Mouse (Mus musculus): Measurements from ENCODE around the gene Anxa2. TPM values are rescaled to one million over a fixed set of nuclear protein-coding genes. Genes with fewer than 3 reads are reported as not detected.
A peak's percentile ranks its signal among the peaks of the same experiment; 100 is the strongest.

The Anxa2 gene
- polyA plus RNA-seq, 1 experiment = 1,009 TPM

DNA sequence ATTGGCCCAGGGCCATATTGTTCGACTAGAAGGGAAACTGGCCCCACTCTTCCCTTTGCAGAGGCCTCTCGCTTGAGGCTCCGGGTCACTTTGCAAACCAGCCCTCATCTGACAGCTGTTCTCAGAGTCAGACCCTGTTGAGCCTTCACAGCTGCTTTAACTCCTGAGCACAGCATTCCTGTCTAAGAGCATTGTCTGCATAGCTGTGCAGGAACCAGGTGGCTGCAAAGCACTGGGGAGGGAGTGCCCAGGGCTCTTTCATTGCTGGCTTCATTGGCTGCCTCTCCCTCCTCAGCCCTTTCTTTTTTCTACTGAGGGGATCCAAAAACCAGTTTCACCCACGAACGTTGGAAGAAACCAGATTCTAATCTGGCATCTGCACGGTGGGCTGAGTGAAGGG lies 17.5 kb downstream of the Anxa2 start:
- H3K36me3 ChIP-seq (ENCODE audit: control insufficient read depth, insufficient read depth) = peaks cover 41% of the 10 kb centered on the region
- H3K27me3 ChIP-seq (ENCODE audit: control insufficient read depth, insufficient read depth, insufficient read length) = no peaks in the 10 kb centered on the region
- peak overlapping the region; percentile 67 for H3K4me2 ChIP-seq (ENCODE audit: low read depth)
- H3ac ChIP-seq (ENCODE audit: control insufficient read depth, insufficient read length) = no peak overlapping the region
- no peak for TF ChIP-seq REST (IDR thresholded peaks at IDR 0.05; ENCODE audit: insufficient read depth, insufficient read length)
- TF ChIP-seq POLR2A (IDR thresholded peaks at IDR 0.05; ENCODE audit: insufficient read length, low read depth) = no peak
- no peak for TF ChIP-seq MAX (IDR thresholded peaks at IDR 0.05; ENCODE audit: low read depth)
- TF ChIP-seq MYOG (IDR thresholded peaks at IDR 0.05; ENCODE audit: control insufficient read depth in 1 of 3, insufficient read depth in 1 of 3, insufficient read length in 2 of 3, low read depth in 2 of 3) = peak; percentile 83 to 97 (median 97)
- TF ChIP-seq CEBPB (IDR thresholded peaks at IDR 0.05; ENCODE audit: insufficient read depth, poor library complexity, severe bottlenecking) = no peak
- TF ChIP-seq SRF (IDR thresholded peaks at IDR 0.05; ENCODE audit: control insufficient read depth, insufficient read length, low read depth) = no peak
- peak; percentile 81 for TF ChIP-seq TCF3 (IDR thresholded peaks at IDR 0.05; ENCODE audit: insufficient read length, low read depth)
- no peak for TF ChIP-seq USF1 (IDR thresholded peaks at IDR 0.05; ENCODE audit: low read depth)
- peak; percentile 95 for TF ChIP-seq TCF12 (IDR thresholded peaks at IDR 0.05; ENCODE audit: insufficient read depth, poor library complexity, severe bottlenecking)
- peak; percentile 14 for TF ChIP-seq POLR2AphosphoS2 (IDR thresholded peaks at IDR 0.05; ENCODE audit: insufficient read length, low read depth)
- peak; percentile 83 to 95 (median 94) for TF ChIP-seq MYOD1 (IDR thresholded peaks at IDR 0.05; ENCODE audit: control insufficient read depth in 1 of 3, insufficient read length in 2 of 3, low read depth in 2 of 3)
- TF ChIP-seq E2F4 (IDR thresholded peaks at IDR 0.05; ENCODE audit: insufficient read depth) = no peak
- H3K4me3 ChIP-seq = no peak overlapping the region
- H3K79me2 ChIP-seq (ENCODE audit: control insufficient read depth, insufficient read depth) = peaks cover 41% of the 10 kb centered on the region

DNA sequence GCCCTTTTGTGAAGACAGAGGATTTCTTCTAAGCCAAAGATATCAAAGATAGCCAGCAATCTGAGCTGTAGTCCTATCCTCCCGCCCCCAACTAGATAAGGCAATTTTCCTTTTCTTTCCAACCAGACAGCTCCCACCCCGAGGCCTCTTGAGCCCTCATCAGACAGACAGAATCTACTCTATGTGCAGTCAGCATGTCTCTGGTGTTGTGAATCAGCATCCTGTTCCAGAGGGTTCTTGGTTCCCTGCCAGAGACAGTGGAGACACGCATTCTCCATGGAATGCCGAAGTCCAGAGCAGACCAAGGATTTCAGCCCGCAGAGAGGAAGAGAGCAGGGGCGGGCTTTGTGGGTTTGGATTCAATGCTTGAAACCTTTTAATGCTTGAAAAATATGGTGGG lies 19.3 kb downstream of the Anxa2 start:
- peaks cover 47% of the 10 kb centered on the region for H3K79me2 ChIP-seq (ENCODE audit: control insufficient read depth, insufficient read depth)

GRCm38 (mm10) chr9:69475873-69476272 lies 22.5 kb downstream of the Anxa2 start:
- no peaks in the 10 kb centered on the region for H3K27me3 ChIP-seq (ENCODE audit: control insufficient read depth, insufficient read depth, insufficient read length)
- H3K4me3 ChIP-seq = no peak overlapping the region
- H3K79me2 ChIP-seq (ENCODE audit: control insufficient read depth, insufficient read depth) = peaks cover 37% of the 10 kb centered on the region
- TF ChIP-seq USF1 (IDR thresholded peaks at IDR 0.05; ENCODE audit: low read depth) = no peak
- no peak for TF ChIP-seq CEBPB (IDR thresholded peaks at IDR 0.05; ENCODE audit: insufficient read depth, poor library complexity, severe bottlenecking)
- no peak for TF ChIP-seq POLR2AphosphoS2 (IDR thresholded peaks at IDR 0.05; ENCODE audit: insufficient read length, low read depth)
- no peak for TF ChIP-seq E2F4 (IDR thresholded peaks at IDR 0.05; ENCODE audit: insufficient read depth)
- no peak for TF ChIP-seq MAX (IDR thresholded peaks at IDR 0.05; ENCODE audit: low read depth)
- no peak for TF ChIP-seq TCF12 (IDR thresholded peaks at IDR 0.05; ENCODE audit: insufficient read depth, poor library complexity, severe bottlenecking)
- no peak for TF ChIP-seq MYOG (IDR thresholded peaks at IDR 0.05; ENCODE audit: control insufficient read depth in 1 of 3, insufficient read depth in 1 of 3, insufficient read length in 2 of 3, low read depth in 2 of 3)
- TF ChIP-seq REST (IDR thresholded peaks at IDR 0.05; ENCODE audit: insufficient read depth, insufficient read length) = no peak
- TF ChIP-seq MYOD1 (IDR thresholded peaks at IDR 0.05; ENCODE audit: control insufficient read depth in 1 of 3, insufficient read length in 2 of 3, low read depth in 2 of 3) = no peak
- TF ChIP-seq POLR2A (IDR thresholded peaks at IDR 0.05; ENCODE audit: insufficient read length, low read depth) = no peak
- TF ChIP-seq TCF3 (IDR thresholded peaks at IDR 0.05; ENCODE audit: insufficient read length, low read depth) = no peak
- TF ChIP-seq SRF (IDR thresholded peaks at IDR 0.05; ENCODE audit: control insufficient read depth, insufficient read length, low read depth) = no peak
- H3K4me2 ChIP-seq (ENCODE audit: low read depth) = peak overlapping the region; percentile 40
- H3ac ChIP-seq (ENCODE audit: control insufficient read depth, insufficient read length) = no peak overlapping the region
- H3K36me3 ChIP-seq (ENCODE audit: control insufficient read depth, insufficient read depth) = peaks cover 53% of the 10 kb centered on the region

More for the DNA sequence above, 19.3 kb downstream of the Anxa2 start:
- H3ac ChIP-seq (ENCODE audit: control insufficient read depth, insufficient read length) = no peak overlapping the region
- H3K36me3 ChIP-seq (ENCODE audit: control insufficient read depth, insufficient read depth) = peaks cover 44% of the 10 kb centered on the region
- TF ChIP-seq E2F4 (IDR thresholded peaks at IDR 0.05; ENCODE audit: insufficient read depth) = no peak
- TF ChIP-seq MYOD1 (IDR thresholded peaks at IDR 0.05; ENCODE audit: control insufficient read depth in 1 of 3, insufficient read length in 2 of 3, low read depth in 2 of 3) = peak in 1 of 3 experiments; percentile 8
- TF ChIP-seq TCF12 (IDR thresholded peaks at IDR 0.05; ENCODE audit: insufficient read depth, poor library complexity, severe bottlenecking) = no peak
- no peak for TF ChIP-seq SRF (IDR thresholded peaks at IDR 0.05; ENCODE audit: control insufficient read depth, insufficient read length, low read depth)
- peak in 1 of 3 experiments; percentile 4 for TF ChIP-seq MYOG (IDR thresholded peaks at IDR 0.05; ENCODE audit: control insufficient read depth in 1 of 3, insufficient read depth in 1 of 3, insufficient read length in 2 of 3, low read depth in 2 of 3)
- no peak for TF ChIP-seq POLR2A (IDR thresholded peaks at IDR 0.05; ENCODE audit: insufficient read length, low read depth)
- no peak for TF ChIP-seq MAX (IDR thresholded peaks at IDR 0.05; ENCODE audit: low read depth)
- no peak for TF ChIP-seq REST (IDR thresholded peaks at IDR 0.05; ENCODE audit: insufficient read depth, insufficient read length)
- TF ChIP-seq TCF3 (IDR thresholded peaks at IDR 0.05; ENCODE audit: insufficient read length, low read depth) = no peak
- TF ChIP-seq USF1 (IDR thresholded peaks at IDR 0.05; ENCODE audit: low read depth) = no peak
- no peak for TF ChIP-seq POLR2AphosphoS2 (IDR thresholded peaks at IDR 0.05; ENCODE audit: insufficient read length, low read depth)
- no peak for TF ChIP-seq CEBPB (IDR thresholded peaks at IDR 0.05; ENCODE audit: insufficient read depth, poor library complexity, severe bottlenecking)
- no peaks in the 10 kb centered on the region for H3K27me3 ChIP-seq (ENCODE audit: control insufficient read depth, insufficient read depth, insufficient read length)
- H3K4me2 ChIP-seq (ENCODE audit: low read depth) = peak overlapping the region; percentile 67
- H3K4me3 ChIP-seq = no peak overlapping the region

DNA sequence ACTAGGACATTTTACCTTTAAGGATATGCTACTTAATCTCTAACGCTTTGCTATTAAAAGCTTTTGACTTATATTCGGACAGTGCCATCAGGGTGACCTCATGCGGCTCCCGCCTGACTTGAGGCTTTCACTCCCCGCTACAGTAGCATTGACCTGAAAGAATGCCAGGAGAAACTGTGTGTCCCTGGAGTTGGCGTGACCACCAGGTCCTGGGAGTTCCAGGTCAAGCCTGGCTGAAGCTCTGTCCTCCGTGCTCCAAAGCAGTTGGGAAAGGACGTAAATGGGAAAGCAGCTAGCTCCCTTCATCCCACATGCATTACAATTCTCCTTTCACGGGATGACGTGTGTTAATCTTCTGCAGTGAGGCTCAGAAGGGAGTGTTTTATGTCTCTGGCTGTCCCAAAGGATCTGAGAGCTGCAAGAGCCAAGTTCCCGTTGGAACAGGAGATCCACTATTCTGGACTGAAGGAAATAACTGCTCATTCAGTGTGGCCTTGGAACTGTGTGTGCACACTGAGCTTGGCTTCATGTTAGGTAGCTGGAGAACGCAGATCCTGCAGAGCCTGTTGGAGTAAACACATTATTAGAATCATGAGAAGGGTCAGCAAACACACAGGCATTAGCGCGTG lies 23.9 kb downstream of the Anxa2 start:
- no peak for TF ChIP-seq E2F4 (IDR thresholded peaks at IDR 0.05; ENCODE audit: insufficient read depth)
- TF ChIP-seq CEBPB (IDR thresholded peaks at IDR 0.05; ENCODE audit: insufficient read depth, poor library complexity, severe bottlenecking) = no peak
- TF ChIP-seq MAX (IDR thresholded peaks at IDR 0.05; ENCODE audit: low read depth) = no peak
- TF ChIP-seq POLR2AphosphoS2 (IDR thresholded peaks at IDR 0.05; ENCODE audit: insufficient read length, low read depth) = no peak
- TF ChIP-seq USF1 (IDR thresholded peaks at IDR 0.05; ENCODE audit: low read depth) = no peak
- TF ChIP-seq POLR2A (IDR thresholded peaks at IDR 0.05; ENCODE audit: insufficient read length, low read depth) = no peak
- no peak for TF ChIP-seq TCF3 (IDR thresholded peaks at IDR 0.05; ENCODE audit: insufficient read length, low read depth)
- no peak for TF ChIP-seq SRF (IDR thresholded peaks at IDR 0.05; ENCODE audit: control insufficient read depth, insufficient read length, low read depth)
- TF ChIP-seq MYOD1 (IDR thresholded peaks at IDR 0.05; ENCODE audit: control insufficient read depth in 1 of 3, insufficient read length in 2 of 3, low read depth in 2 of 3) = no peak
- TF ChIP-seq REST (IDR thresholded peaks at IDR 0.05; ENCODE audit: insufficient read depth, insufficient read length) = no peak
- no peak for TF ChIP-seq TCF12 (IDR thresholded peaks at IDR 0.05; ENCODE audit: insufficient read depth, poor library complexity, severe bottlenecking)
- H3K79me2 ChIP-seq (ENCODE audit: control insufficient read depth, insufficient read depth) = peaks cover 34% of the 10 kb centered on the region
- H3K27me3 ChIP-seq (ENCODE audit: control insufficient read depth, insufficient read depth, insufficient read length) = no peaks in the 10 kb centered on the region
- H3K36me3 ChIP-seq (ENCODE audit: control insufficient read depth, insufficient read depth) = peaks cover 58% of the 10 kb centered on the region
- no peak overlapping the region for H3K4me2 ChIP-seq (ENCODE audit: low read depth)
- H3K4me3 ChIP-seq = no peak overlapping the region
- H3ac ChIP-seq (ENCODE audit: control insufficient read depth, insufficient read length) = no peak overlapping the region

Measured in myocyte (in vitro differentiated cells).